Mouse (Mus musculus) ZHBTc4 (cell line): ENCODE data around the gene Igfbp7.

Experiments
- DNase-seq: peaks from one replicate; pipeline ENCODE4 v3.0.0-alpha.2; 2011; ENCODE audit warnings: low read depth, low spot score

Gene Igfbp7

DNA sequence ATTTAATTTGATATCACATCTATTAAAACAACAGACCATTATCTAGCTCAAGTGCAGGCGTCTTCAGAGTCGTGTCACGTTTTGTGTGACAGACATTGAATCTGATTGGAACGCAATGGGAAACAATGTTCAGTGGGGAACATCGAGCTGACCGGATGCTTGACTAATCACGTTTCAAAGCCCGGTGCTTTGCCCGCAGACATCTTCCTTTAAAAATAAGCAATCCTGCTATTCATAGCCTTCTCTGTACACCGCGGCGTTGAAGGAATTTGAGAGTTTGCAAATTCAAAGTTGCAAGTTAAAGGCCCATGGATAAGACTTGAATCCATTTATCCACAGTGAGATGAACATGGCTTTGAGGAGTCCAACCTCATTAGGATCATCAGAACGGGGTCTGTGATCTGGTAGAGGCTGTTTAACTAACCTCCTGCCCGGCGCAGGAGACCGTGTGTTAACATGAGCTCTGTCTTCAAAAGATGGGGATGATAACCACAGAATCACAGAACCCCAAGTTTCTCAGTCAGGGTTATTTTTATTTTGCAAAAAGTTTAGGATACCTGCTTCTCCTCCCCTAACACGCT, 27.4 kb downstream of the Igfbp7 start:
- DNase-seq, result no peak

DNA sequence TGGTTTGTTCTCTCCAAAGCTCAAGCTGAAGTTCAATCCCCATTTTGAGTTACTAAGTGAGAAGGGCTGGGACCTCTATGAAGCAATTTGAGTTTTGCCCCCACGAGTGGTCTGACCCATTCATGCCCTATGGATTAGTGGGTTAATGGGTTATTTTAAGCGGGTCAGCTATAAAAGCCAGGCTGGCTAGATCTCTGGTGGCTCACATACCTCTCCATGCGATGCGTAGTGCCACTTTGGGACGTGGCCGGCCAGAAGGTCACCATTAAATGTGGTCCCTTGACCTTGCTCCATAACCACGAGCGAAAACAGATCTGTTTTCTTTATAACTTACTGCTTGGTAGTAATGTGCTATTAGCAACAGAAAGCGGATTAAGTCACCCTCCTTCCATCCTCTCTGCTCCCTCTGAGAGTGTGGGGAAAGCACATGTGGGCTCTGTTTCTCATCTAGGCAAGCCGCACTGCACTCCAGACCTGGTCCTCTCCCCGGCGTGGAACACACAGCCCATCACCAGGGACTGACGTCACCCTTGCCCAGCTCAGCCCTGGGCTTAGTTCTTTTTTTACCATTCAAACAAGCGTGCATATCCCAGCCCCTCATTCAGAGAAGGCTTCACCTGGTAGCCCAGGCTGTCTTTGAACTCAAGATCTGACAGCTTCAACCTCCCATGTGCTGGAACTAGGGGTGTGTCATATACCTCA, 28.3 kb downstream of the Igfbp7 start:
- DNase-seq, result no peak

DNA sequence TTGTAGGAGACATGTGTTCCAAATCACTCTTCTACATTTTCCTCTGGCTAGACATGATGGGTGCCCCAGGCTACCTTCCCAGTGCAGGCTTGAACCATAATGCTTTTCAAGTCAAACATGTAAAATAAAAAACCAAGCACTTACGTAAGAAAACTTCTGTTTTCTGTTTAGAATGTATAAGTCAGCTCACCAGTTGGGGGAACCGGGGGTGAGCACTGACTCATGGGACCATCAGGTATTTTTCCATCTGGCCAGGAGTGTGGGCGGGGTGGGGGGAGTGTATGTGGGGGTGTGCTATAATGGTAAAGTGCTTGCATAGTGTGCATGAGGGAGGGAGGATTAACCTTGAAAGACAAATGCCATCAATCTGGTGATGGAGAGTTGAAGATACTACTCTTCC, 29.8 kb downstream of the Igfbp7 start:
- no peak for DNase-seq

DNA sequence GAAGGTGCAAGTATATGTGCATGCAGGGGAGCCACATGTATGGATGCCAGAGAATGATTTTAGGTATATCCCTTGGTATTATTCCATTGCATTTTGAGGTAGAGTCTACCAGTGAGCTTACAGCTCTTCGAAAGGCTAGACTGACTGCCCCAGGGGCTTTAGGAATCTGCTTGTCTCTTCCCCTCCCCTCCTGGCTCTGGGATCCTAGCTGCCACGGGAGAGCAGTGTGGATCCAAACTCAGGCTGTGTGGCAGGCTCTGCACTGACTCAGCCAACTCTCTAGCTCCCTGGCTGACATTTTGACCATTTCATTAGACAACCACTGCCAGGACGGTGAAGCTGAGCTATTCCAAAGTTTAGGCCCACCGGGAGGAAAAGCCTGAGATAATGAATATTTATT, 32.3 kb downstream of the Igfbp7 start:
- DNase-seq, result no peak

DNA sequence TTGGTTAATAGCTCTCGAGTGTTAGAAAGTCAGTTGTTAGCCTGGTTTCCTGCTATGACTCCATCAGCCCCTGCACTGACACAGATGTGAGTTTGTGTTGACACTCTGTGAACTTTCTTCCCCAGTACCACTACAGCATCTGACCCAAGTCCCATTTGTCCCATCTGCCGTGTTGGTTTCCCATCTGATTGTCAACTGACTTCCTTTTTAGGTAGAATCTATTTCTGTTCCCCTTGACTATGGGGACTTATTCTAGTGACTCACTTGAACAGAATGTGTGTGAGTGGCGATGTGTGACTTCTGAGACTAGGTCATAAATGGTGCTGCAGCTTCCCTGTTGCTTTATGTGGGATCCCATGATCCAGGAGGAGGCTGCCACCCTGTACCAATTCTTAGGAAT, 32.9 kb downstream of the Igfbp7 start:
- no peak for DNase-seq

DNA sequence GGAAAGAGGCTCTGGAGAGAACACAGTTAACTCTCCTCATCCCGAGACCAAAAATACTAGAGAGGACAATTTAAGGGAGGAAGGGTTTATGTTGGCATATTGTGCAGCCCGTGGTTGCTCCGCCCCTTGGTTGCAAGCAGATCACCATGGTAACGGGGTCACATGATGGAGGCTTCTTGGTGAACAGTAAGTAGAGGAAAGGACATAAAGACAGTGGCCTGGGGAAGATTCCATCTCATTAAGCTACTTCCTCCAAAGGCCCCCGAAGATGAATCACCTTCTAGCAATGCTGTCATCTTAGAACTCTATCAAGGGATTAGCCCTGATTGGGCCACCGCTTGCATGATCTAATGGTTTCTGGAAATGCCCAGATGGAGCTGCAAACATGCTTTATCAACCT, 35.1 kb downstream of the Igfbp7 start:
- DNase-seq, result peak; percentile 82

DNA sequence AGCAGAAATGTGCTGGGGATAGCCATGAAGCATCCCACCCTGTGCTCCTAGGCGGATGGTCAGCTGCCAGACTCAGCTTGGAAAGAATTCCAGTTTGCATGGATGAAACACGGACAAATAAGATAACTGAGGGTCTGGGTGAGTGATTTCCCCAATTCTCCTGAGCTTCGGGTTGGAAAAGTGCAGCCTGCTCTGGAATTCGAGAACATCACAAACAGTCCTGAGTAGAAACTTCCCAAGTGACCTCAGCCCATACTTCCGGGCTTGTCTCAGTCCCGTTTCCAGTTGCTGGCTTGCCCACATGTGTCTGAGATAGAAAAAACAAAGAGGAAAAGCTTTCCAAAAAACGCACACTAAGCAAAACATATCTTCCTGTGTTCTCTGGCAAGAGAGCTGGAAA, 35.6 kb downstream of the Igfbp7 start:
- DNase-seq, result no peak

DNA sequence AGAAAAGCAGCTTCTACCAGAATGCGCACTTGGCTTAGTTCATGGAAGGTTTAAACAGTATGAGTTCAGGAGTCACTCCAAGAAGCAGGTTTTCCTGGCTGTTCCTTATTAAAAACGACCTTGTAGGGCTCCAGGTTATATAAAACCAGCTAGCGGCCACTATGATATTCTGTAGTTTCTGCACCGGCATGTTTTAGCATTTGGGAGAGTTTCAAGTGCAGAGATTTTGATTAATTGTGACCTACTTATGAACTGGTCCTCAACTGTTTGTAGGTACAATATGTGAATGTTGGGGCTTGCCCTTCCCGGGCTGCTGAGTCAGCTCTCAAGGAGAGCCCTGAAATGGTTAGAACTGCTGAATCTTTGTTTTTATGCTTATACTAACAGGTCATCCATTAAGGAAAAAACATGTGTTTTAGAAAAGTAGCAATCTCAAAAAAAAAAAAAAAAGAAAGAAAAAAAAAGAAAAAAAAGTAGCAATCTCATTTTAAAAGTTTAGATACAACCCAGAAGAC, 37.4 kb downstream of the Igfbp7 start:
- DNase-seq, result no peak

DNA sequence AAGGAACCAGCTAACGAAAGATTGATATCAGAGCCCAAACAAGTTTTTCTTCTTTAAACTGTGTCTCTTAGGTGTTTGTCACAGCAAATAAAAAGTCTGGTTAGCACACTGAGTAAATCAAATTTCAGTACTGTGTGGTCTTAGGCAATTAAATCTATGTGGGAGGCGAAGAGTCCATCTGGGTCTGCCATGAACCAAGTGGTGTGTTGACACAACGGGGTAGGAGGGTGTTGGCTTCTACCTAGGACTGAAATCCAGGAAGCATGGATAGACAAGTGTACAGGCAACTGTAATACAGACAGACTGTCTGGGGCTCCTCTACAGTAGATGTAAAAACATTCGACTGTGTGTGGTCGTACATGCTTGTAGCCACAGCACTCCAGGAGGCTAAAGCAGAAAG, 38.4 kb downstream of the Igfbp7 start:
- no peak for DNase-seq

DNA sequence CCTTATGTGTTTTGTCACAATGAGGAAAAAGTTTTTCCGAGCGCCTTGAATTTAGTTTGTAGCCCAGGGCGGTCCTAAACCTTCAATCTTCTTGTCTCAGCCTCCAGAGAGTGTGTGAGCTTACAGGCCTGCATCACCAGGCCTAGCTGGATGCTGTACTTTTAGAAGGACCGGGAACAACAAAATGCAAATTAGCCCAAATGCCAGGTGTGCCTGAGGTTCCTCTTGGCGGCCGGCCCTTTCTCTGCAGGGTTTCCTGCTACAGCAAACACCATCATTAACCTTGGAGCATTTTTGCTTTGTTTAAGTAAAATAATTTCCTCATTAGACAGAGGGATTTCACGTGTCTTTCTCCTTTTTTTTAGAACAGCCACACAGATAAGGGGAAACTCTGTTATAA, 39.6 kb downstream of the Igfbp7 start:
- peak; percentile 48 for DNase-seq

DNA sequence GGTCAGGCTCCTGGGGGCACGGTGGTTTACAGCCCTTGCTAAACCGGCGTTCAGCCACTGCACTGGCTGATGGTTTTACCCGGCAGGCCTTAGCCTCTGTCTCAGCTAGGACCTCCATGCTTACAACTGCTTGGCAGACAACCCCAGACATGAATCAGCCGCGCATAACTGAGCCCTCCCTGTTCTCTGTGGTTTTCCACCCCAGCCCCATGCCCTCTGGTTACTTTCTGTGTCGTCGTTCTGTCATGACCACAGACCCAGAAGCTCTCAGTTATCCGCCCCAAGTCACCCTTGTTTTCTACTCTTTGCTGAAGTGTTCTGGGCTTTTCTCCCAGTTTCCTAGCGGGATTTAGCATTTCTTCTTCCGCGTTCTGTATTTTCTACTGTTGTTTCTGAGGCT, 40.2 kb downstream of the Igfbp7 start:
- DNase-seq, result no peak

DNA sequence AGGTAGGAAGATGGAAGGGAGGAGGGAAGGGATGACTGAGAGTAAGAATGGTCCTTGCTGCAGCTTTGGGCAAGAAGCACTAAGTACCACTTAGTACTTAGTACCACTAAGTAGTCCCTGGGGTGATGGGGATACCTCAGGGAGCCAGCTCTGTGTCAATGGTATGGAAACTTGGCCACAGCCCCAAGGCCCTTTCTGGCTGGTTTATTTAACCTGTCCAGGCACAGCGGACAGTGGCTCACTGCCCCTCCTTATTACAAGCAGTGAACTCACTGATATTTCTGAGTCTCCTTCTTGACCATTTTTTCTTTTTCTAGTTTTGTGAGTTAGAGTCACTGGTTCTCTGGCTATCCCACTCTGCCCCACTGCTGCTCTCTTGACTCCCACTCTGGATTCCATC, 40.7 kb downstream of the Igfbp7 start:
- no peak for DNase-seq

DNA sequence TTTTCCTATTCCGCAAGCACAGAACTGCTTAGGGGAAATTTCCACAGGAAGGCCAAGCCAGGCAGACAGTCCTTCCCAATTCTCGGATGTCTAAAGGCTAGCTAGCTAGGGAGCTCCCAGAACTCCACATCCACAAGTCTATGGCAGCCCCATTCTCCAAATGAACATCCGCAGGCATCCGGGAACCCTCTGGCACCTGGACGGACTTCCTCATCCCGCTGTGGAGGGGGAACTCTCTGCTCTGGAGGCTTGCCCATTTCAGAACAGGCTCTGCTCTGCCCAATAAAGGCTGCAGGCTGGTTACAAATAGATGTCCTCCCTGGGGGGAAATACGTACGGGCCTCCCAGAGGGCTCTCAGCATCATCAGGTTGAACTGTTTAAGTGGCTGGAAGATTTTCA, 41.5 kb downstream of the Igfbp7 start:
- no peak for DNase-seq

DNA sequence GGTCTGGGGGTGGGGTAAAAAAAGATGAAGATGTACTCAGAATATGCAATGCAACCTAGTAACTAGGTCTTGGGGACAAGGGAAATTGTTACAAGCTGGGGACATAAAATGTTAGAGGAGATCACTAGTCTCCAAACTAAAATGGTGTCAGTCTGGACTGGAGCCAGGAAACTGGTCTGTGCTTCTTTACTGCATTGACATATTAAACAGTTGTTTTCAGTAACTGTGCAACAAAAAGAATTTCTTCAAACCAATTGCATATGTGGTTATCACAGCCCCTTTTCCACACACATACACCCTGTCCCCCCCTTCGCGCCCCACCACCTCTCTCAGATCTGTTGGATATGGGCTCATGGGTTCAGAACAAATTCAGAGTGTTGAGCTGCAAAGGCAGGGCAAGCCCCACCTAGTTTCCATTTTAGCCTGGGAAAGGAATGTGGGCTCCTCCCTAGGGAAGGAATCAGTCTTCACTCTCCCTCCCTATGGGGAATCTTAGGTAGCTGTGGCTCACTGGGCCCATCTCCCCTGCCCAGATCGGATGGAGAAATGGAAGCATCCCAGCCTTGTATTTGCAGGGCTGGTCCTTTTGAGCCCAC, 43.3 kb downstream of the Igfbp7 start:
- peak; percentile 70 for DNase-seq

DNA sequence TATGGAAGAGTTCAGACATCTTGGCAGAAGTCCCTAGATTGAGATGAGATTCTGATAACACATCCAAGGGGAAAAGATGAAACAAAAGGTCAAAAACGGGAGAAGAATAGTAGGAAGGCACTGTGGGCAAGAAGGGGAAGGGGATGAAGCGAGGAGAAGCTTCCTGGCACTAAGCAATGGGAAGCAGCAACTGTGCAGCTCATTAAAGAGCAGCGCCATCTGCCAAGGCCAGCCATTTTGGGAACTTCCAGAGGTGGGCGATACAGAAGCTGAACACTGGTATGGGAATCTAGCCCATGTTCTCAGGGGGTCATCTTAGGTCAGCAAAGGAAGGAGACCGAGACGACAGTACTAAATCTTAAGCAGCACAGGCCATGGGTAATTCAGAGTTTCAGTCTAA, 44.2 kb downstream of the Igfbp7 start:
- DNase-seq, result no peak

DNA sequence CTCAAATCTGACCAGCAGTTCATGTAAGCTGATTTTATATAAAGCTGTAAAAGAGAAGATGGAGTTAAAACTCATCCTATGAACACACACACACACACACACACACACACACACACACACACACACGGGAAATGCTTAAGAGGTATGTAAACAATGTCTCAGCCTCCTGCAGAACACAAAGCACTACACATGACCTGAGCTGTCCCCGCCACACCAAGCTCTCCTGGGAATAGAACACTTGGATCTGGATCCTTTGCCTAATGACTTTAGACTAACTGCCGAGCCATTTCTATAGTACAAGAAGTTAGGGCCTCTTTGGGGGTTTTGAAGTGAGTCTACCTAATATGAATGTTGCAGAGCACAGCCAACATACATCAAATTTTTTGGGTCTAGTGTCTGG, 45.7 kb downstream of the Igfbp7 start:
- no peak for DNase-seq

DNA sequence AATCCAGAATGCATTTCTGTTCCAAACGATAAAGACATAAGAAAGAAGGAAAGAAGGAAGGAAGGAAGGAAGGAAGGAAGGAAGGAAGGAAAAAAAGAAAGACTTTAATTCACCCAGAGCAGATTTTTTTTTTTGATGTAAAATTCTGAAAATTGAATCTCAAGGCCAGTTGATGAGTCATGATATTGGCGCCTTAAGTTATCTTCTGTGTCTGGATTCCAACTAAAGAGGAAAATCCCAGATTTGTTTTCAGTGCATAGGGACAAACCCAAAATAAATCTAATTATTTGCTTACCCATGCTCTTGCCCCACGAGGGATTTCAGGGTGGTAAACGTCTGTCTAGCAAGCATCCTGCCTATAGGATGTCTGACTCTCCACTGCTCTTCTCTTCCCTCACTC, 46.8 kb downstream of the Igfbp7 start:
- no peak for DNase-seq

DNA sequence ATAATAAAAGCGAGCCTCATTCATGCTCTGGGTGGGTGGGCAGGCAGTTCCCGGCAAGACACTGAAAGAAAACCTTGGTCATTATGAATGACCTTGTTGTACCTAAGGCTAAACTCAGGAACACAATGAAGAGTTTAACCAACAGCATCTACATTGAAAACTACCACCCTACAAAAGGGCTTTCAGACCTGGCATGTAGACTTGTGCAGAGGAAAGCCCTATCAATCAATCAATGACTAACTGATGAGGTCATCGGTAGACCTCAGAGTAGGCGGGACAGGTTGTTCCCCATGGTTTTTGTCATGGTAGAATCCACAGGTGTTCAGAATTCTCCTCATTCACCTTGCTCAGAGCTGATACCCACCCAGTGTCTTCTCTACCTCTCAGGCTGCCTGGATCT, 47.9 kb downstream of the Igfbp7 start:
- DNase-seq, result peak; percentile 50

DNA sequence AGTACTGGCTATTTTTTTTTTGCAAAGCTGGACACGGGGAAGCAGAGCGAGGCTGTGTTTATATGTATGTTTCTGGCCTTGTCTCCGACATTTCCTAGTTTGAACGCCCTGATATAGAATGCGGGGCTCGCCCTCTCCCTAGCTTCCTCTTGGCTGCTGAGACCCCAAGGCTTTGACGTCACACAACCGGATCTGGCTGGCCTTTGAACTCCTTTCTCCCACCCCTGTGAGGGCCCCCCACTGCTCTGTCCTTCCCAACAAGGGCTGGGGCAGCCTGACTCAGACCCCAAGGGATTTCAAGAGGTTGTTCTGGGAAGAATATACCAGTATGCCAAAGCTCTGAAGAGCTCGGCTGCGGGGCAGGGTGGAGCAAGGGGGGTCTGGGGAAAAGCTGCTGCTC, 49.5 kb downstream of the Igfbp7 start:
- peak; percentile 43 for DNase-seq

DNA sequence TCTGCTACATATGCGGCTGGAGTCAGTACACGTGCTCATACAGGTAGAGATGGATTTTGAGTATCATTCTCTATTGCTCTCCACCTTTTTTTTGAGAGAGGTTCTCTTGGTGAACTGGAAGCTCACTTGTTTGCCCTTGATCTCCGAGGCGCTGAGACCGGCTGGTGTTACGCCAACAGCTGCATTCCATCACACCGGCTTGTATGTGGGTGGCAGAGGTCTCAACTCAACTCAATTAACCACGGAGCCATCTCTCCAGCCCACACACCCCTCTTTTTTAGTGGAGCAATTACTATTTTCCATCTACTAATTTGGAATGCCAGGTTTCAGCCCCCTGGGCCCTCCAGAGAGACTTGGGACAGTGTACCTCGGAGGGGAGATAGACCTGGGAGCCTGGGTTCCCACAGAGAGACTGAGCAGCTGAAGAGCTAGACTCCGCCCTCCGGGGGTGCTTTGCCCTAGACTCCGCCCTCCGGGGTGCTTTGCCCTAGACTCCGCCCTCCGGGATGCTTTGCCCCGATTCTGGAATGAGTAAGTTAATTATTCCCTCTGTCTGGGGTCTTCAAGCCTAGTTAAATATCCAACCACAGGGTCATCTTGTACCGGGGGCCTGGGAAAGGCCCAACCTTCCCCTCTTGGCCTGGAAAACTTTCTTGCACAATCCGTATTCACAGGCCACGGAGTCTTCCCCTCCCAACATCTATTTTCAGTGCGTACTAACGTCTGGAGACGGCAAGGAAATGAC, 50.3 kb downstream of the Igfbp7 start:
- peak; percentile 71 for DNase-seq

DNA sequence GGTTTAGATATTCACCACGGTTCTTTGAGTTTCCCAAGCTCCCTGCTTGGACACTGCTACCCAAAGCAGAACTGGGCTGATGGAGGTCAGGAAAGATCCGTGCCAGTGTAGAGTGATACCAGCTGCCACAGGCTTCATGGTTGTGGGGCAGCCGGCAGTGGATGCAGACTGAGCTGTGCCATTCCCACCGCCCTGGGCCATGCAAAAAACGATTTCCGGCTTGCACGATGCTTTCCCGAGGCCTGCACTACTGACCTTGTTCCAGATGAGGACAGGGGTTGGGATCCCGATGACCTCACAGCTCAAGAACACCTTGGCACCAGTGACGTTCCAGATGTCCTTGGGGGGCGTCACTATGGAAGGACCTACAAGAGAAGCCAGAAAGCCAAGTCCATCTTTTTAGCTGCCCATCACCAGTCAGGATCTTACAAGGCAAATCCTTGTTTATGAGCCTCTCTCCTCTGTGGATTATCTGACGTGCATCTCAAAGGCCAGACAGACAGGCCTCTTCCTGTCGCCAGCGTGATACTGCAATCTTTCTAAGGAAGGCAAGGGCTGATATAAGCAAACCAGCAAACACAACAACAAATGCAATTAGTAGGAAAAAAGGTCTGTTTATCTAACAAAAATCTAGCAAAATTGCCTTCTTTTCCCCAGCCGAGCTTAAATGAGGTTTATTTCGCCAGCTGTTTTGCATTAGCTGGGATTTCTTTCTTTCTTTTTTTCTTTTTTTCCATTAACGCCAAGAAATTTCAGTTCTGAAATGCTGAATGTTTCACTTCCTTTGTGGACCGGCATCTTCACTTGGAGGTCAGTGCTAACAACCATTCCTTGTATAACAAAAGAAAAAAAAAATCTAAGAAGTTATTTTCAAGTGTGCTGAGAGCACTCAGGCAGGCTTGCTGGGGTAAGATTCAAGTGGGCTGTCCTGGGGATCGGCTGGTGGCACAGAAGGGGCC, 52.3 kb downstream of the Igfbp7 start:
- no peak for DNase-seq
